Mouse (Mus musculus) cortical plate, adult 2 months (tissue): ENCODE measurements around the gene Lnx2.

Source experiments
- CTCF ChIP-seq: fragments of 200-500 bp; IDR thresholded peaks from 2 replicates; pipeline ENCODE4 v1.5.1; 2011; ENCODE audit warnings: mild to moderate bottlenecking, control low read depth, low read length; ENCODE audit not compliant: insufficient read depth; ENCODE audit errors: extremely low read depth
- POLR2A ChIP-seq: fragments of 200-500 bp; IDR thresholded peaks from 2 replicates; pipeline ENCODE4 v1.6.1; 2011; ENCODE audit warnings: mild to moderate bottlenecking, low read length, control low read depth; ENCODE audit not compliant: insufficient read depth; ENCODE audit errors: extremely low read depth

GRCm38 (mm10) chr5:147053481-147053880 is 22.9 kb downstream of the Lnx2 start:
- no peak for TF ChIP-seq CTCF
- no peak for TF ChIP-seq POLR2A
